7 mouse cellular contexts compared by ENCODE assay signal in the genomic region with DNA sequence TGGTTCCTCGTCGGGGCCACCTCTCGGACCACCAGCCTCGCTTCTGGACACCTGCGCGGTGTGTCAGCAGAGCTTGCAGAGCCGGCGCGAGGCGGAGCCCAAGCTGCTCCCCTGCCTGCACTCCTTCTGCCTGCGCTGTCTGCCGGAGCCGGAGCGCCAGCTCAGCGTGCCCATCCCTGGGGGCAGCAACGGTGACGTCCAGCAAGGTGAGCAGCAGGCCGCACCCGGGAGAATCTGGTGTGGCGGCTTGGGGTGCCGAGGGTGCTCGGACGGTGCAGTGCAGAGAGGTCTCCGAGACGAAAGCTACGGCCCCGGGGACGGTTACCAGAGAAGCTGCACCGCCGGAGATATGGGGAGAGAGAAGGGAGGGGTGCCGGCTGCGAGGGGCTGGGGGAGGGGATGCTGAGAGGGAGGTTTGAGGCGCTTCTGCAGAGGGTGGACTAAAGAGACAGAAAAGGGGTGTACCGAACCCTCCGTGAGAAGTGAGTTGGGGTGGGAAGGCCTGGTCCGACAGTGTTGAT. TPM values are rescaled to one million over a fixed set of nuclear protein-coding genes. Genes with fewer than 3 reads are reported as not detected.
DNase-seq lines count a peak whose midpoint lies in the region; ATAC-seq and TF ChIP-seq lines count a peak whose summit lies in the region.

No protein-coding gene starts in this region.

- under 1% methylated on average over 36 of the region's 36 CpGs for WGBS in intestine, embryonic 15.5 days
- 0% methylated on average over 36 of the region's 36 CpGs for WGBS in limb, embryonic 11.5 days
- WGBS in midbrain, embryonic 12.5 days = under 1% methylated on average over 36 of the region's 36 CpGs

- peak; percentile 72 to 89 for DNase-seq in adrenal gland, adult (ENCODE audit: inconsistent age in 2 of 2, low spot score in 1 of 2)
- peak; percentile 58 for DNase-seq in gastrocnemius, adult 2 months
- peak; percentile 70 for DNase-seq in limb, embryonic 11.5 days (ENCODE audit: low spot score)
- DNase-seq in spleen, adult 12 weeks (ENCODE audit: low spot score) = peak; percentile 47

- no peaks in the 10 kb centered on the region for H3K27me3 ChIP-seq in intestine, embryonic 15.5 days (replicated peaks)
- H3K27me3 ChIP-seq in limb, embryonic 11.5 days (ENCODE audit: control insufficient read depth, insufficient read depth, low read length) = no peaks in the 10 kb centered on the region
- no peaks in the 10 kb centered on the region for H3K27me3 ChIP-seq in midbrain, embryonic 12.5 days

- peak overlapping the region; percentile 96 for H3K9ac ChIP-seq in intestine, embryonic 15.5 days
- H3K9ac ChIP-seq in limb, embryonic 11.5 days (ENCODE audit: low read length) = peak overlapping the region; percentile 92
- peak overlapping the region; percentile 100 for H3K9ac ChIP-seq in midbrain, embryonic 12.5 days (replicated peaks)

- H3K9me3 ChIP-seq in intestine, embryonic 15.5 days = no peaks in the 10 kb centered on the region
- H3K9me3 ChIP-seq in limb, embryonic 11.5 days (ENCODE audit: control insufficient read depth, low read length) = no peaks in the 10 kb centered on the region
- H3K9me3 ChIP-seq in midbrain, embryonic 12.5 days = no peaks in the 10 kb centered on the region

- TF ChIP-seq CTCF in gastrocnemius, adult 2 months (IDR thresholded peaks at IDR 0.05) = no peak

- 0 out of 2 replicates have a peak, but pooled peaks cover 5% of the 10 kb centered on the region for H3K36me3 ChIP-seq in intestine, embryonic 15.5 days
- no peaks in the 10 kb centered on the region for H3K36me3 ChIP-seq in limb, embryonic 11.5 days (ENCODE audit: control insufficient read depth, insufficient read depth, low read length)
- H3K36me3 ChIP-seq in midbrain, embryonic 12.5 days = peaks cover 8% of the 10 kb centered on the region; the same call in 1 of the 2 replicates

- peak; percentile 29 for ATAC-seq in common myeloid progenitor, adult 5-6 weeks (replicated peaks; ENCODE audit: low read depth, poor library complexity, severe bottlenecking)
- ATAC-seq in intestine, embryonic 15.5 days = peak; percentile 60
- peak; percentile 64 for ATAC-seq in limb, embryonic 11.5 days (ENCODE audit: insufficient number of reproducible peaks, low FRiP score, low TSS enrichment, low read depth)
- ATAC-seq in midbrain, embryonic 12.5 days (ENCODE audit: low FRiP score, low read depth) = peak; percentile 74

- H3K4me3 ChIP-seq in gastrocnemius, adult 2 months = peak overlapping the region; percentile 89
- peak overlapping the region; percentile 98 for H3K4me3 ChIP-seq in intestine, embryonic 15.5 days (replicated peaks)
- peak overlapping the region; percentile 99 for H3K4me3 ChIP-seq in limb, embryonic 11.5 days (ENCODE audit: low read depth, low read length)
- H3K4me3 ChIP-seq in midbrain, embryonic 12.5 days = peak overlapping the region; percentile 99

- intact Hi-C loops in gastrocnemius, adult 2 months (cut with DNase I) = no loop called here

- H3K27ac ChIP-seq in gastrocnemius, adult 2 months = peak overlapping the region; percentile 94
- H3K27ac ChIP-seq in intestine, embryonic 15.5 days = peak overlapping the region; percentile 97
- peak overlapping the region; percentile 93 for H3K27ac ChIP-seq in limb, embryonic 11.5 days (replicated peaks; ENCODE audit: low read depth, low read length)
- H3K27ac ChIP-seq in midbrain, embryonic 12.5 days (replicated peaks) = peak overlapping the region; percentile 98

- peak overlapping the region; percentile 77 for H3K4me2 ChIP-seq in intestine, embryonic 15.5 days (replicated peaks)
- peak overlapping the region; percentile 80 for H3K4me2 ChIP-seq in limb, embryonic 11.5 days (ENCODE audit: low read depth, severe bottlenecking)
- peak overlapping the region; percentile 91 for H3K4me2 ChIP-seq in midbrain, embryonic 12.5 days (replicated peaks)

- H3K4me1 ChIP-seq in intestine, embryonic 15.5 days (replicated peaks) = peaks cover 6% of the 10 kb centered on the region
- H3K4me1 ChIP-seq in limb, embryonic 11.5 days (ENCODE audit: control insufficient read depth, insufficient read depth, low read length) = peaks cover 11% of the 10 kb centered on the region; the same call in 1 of the 2 replicates
- H3K4me1 ChIP-seq in midbrain, embryonic 12.5 days = peaks cover 19% of the 10 kb centered on the region

RNA-seq across cellular contexts. Expression of a gene that starts 1.2 kb away (rescaled TPM):
- 90.1 and 97.9 TPM in 2 replicates for total RNA-seq in common myeloid progenitor, adult 5-6 weeks (2017)
- total RNA-seq in gastrocnemius, adult 2 months (2021) = 10 to 100 TPM; 11.3 to 12.7 TPM
- 17.1 and 18.1 TPM in 2 replicates for polyA plus RNA-seq in intestine, embryonic 15.5 days (2015; fragmentation: Nextera tagmentation; extraction: Ambion mirVana)
- 27.5 and 33.7 TPM in 2 replicates for polyA plus RNA-seq in limb, embryonic 11.5 days (2014; fragmentation: Nextera tagmentation; extraction: Ambion mirVana)
- polyA plus RNA-seq in midbrain, embryonic 12.5 days (2016; fragmentation: Nextera tagmentation; extraction: Ambion mirVana) = 45.8 and 47.0 TPM in 2 replicates

Comparison
In these comparisons a context has a peak if more than half of its experiments do, and no peak if none do; other contexts are left out.
1. Peak in every context shown above with its lines: DNase-seq, ATAC-seq, H3K4me3 ChIP-seq and H3K27ac ChIP-seq.